Mouse (Mus musculus) cerebellum, adult 11-12 months (tissue): ENCODE data around the gene Hs3st1.
"Not testable (repeated sequence)": the region's sequence is repeated elsewhere in the genome, so short reads cannot be mapped to it uniquely, and the experiment has no call there.

Experiments
- DNase-seq: peaks from one replicate; pipeline ENCODE4 v3.0.0; 2022

Hs3st1 gene

DNA sequence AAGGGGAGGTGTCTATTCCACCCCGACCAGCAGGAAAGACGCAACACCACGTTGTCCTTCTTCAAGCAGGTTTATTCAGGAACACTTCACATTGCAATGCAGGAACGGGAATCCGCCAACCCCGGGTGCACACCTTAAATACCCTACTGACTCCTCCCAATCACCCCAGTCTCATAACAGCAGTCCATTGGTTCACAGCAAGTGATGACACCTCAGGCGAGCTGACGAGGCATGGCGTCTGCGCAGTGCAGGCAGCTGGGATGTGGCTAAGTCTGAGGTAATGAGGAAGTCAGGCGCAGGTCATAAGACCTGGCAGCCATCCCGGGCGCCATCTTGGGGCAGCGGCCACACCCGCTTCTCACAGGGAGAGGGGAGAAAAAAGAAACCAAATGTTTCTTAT is at the start of gene Hs3st1:
Hs3st1 (minus strand) TSS at position 101 of the 400 bp plus-strand sequence.
- DNase-seq, result not testable (repeated sequence)

GRCm38 (mm10) chr5:39804663-39805062 is 49.4 kb upstream of the Hs3st1 start:
- DNase-seq, result no peak

GRCm38 (mm10) chr5:39803941-39804340 is 48.7 kb upstream of the Hs3st1 start:
- DNase-seq, result no peak

GRCm38 (mm10) chr5:39803457-39803856 is 48.2 kb upstream of the Hs3st1 start:
- DNase-seq, result no peak

DNA sequence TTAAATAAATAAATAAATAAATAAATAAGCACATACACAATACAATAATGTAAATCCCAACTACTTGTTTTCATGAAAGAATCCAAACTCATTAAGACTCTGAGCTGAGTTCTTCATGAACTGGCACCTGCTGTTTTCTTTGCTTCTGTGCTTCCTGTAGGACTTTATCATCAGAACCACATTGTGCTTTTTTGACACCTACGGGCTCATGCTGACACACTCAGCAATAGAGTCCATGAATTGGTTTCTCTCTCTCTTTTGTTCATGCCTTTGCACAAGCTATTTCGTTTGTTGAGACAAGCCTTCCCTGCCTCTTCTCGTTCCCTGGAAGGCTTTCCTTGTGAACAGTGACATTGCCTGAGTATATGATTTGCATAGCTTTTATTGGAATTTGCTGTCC is 46.8 kb upstream of the Hs3st1 start:
- no peak for DNase-seq

GRCm38 (mm10) chr5:39777094-39777710 is 21.9 kb upstream of the Hs3st1 start:
- peak; percentile 72 for DNase-seq

GRCm38 (mm10) chr5:39771680-39772348 is 16.5 kb upstream of the Hs3st1 start:
- no peak for DNase-seq

- DNase-seq, result no peak
Observed at GRCm38 (mm10) chr5:39761682-39762456, 6.6 kb upstream of the Hs3st1 start.

DNA sequence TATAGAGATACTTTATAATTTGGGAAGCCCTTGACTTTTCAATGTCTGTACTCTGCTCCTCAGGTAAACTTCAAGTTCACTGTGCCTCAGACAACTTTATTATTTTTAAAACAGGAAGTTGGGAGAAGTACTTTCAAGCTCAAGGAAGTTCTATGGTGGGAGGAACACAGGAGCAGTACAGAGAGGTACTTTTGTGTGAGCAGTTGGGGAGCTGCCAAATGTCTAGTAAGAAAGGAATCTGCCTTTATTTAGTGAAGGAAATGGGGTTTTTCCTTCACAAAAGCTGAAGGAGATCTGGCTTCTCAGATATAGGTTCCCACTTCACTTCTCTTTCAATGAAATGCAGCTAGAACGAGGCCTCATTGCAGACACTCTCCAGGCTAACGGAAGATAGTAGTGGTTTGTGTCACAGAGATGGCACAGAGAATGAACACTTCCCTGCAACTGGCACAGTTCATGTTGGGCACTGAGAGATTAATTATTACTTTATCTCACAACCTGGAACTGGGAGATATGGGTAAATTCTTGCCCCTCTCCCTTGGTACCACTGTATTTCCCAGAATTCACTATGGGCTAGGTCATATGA is 3.7 kb upstream of the Hs3st1 start:
- no peak for DNase-seq

DNA sequence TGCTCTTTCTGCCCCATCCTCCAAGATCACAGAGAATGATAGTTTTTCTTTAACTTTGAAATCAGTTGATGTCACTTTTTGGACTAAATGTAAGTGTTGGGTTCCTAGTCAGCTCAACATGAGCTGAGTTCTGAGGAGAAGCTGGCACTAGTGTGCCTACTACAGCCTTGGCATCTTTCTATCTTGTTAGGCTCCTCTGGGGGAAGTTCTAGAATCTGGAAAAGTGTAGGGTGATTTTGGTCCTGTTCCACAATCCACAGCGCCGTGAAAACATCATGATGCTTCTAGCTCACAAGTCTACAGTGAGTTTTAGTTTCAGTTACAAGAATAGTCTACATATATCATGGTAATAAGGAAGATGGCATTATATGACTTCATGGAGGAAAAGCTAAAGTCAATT is 18.4 kb downstream of the Hs3st1 start:
- no peak for DNase-seq

DNA sequence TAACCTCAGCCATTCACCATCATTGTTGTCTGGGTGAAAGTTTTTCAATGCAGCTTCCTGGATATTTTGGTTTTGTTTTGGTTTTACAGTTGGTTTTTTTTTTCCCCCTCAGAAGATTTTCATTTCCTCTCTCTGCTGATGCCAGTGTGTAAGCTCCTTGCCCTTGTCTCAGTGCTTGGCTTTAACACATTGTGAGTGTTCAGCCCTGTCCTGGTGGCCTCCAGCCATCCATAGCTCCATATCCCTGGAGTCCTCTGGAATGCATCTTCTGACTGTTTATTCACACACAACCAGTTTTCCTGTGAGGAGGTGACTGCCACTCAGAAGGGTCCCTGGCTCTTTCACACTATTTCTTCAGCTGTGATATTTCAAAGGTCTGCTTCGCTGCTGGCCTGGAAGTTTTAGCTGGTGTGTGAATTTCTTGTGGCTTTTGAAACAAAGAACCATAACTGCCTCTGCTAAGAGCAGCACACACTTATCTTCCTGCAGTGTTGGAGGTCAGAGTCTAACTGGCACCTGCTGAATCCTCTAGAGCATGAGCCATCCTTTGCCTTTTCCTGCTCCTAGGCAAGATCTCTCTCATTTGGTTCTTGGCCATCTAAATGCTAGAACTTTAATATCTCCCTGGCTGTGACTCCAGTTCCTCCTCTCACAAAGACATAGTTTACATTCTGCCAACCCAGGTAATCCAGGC is 21.4 kb downstream of the Hs3st1 start:
- DNase-seq, result no peak

GRCm38 (mm10) chr5:39733013-39733749 is 22.1 kb downstream of the Hs3st1 start:
- DNase-seq, result no peak

DNA sequence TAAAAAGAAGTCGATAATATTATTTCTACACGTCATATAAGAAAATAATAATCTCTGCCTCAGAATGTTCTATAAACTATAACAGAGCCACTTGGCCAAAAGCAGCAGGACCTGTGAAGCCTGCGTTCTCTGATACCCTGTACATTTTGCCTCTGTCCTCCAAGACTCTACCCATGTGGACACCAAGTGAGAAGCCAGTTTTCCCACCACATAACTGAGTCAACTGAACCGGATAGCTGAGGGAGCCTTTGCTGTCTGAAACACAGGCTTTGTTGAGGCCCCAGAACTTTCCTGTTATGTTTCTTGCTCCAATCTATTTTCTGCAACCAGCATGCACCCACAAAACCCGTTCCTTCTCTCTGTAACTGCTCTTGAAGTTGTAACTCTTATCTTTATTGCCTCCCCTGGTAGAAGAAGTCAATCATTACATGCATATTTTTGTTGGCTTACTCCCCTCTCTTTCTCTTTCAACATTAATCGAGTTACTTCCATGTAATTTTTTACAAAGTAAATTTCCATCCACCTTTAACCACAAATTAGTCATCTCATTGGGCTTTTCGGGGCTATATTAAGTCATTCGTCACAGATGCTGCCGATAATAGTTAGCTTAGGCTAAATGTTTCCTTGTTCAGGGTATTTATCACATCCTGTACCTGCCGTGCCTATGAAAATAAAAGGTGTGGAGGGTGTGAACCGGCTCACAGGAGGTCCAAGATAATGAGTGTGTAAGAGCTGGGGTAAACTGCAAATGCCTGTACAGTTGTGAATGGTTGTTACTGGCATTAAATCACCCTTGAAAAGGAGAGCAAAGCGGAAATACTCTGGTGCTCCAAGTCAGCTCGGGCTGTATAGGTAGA is 39.4 kb downstream of the Hs3st1 start:
- DNase-seq, result no peak

GRCm38 (mm10) chr5:39715193-39715592 is 40.1 kb downstream of the Hs3st1 start:
- DNase-seq, result no peak

DNA sequence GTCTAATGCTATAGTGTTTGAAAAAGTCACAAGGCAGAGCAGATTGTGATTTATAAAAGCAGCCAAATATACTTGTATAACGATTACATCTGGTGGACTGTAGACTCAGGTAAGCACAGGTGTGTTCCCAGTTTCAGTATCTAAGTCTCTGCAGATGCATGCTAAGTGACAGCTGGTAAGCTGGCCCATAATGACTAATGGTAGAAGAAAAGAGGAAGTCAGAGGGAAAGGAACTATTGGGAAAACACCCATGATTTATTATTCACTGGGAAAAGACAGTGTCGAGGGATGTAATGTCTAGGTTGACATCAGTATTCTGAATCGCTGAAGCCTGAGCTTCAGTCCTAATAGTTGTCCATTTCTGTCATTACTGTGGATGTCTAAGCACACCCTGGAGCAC is 49.7 kb downstream of the Hs3st1 start:
- DNase-seq, result no peak

- DNase-seq, result no peak
Observed at GRCm38 (mm10) chr5:39660826-39661225, 94.4 kb downstream of the Hs3st1 start.

- no peak for DNase-seq
Observed at GRCm38 (mm10) chr5:39659417-39659816, 95.9 kb downstream of the Hs3st1 start.

GRCm38 (mm10) chr5:39644827-39645380 is 110.4 kb downstream of the Hs3st1 start:
- DNase-seq, result no peak

- peak; percentile 97 for DNase-seq
Observed at GRCm38 (mm10) chr5:39643924-39644826, 111.1 kb downstream of the Hs3st1 start.
